Mouse (Mus musculus) large intestine, adult 2 months (tissue): ENCODE data around the gene Gm49342. TPM values are rescaled to one million over a fixed set of nuclear protein-coding genes. Genes with fewer than 3 reads are reported as not detected.
A peak's percentile ranks its signal among the peaks of the same experiment; 100 is the strongest.
"Not testable (repeated sequence)": the region's sequence is repeated elsewhere in the genome, so short reads cannot be mapped to it uniquely, and the experiment has no call there.

Experiments used
- DNase-seq: peaks from one replicate; pipeline ENCODE4 v3.0.0-alpha.2; 2012; ENCODE audit warnings: low read depth, low spot score
- WGBS: fragments of 180-500 bp; shearing (Covaris S2); methylation state at CpG from one replicate; pipeline ENCODE4 v1.1.7; 2018; 5-methylcytosine and 5-hydroxymethylcytosine counted together
- polyA plus RNA-seq: library from polyadenylated mRNA; depleted of rRNA; stranded (reverse); fragments of >200 nt; gene quantifications from 2 replicates; pipeline ENCODE4 v1.2.3, GENCODE M21; 2012; rRNA removed

The Gm49342 gene
- polyA plus RNA-seq, result 68.3 and 107 TPM in 2 replicates

- peak; percentile 90 for DNase-seq
- WGBS, result 5% methylated on average over 31 of the region's 31 CpGs
Observed at GRCm38 (mm10) chr14:50943932-50944667, at the start of gene Gm49342. TSS of gene Gm49342 (plus strand) at chr14:50944517.

GRCm38 (mm10) chr14:50895407-50895806, 48.9 kb upstream of the Gm49342 start:
- DNase-seq, result no peak

- DNase-seq, result no peak
- WGBS, result 13% methylated on average over 19 of the region's 19 CpGs
Observed at GRCm38 (mm10) chr14:50895985-50896746, 48.2 kb upstream of the Gm49342 start.

- WGBS, result 39% methylated on average over 23 of the region's 23 CpGs
- no peak for DNase-seq
Observed at GRCm38 (mm10) chr14:50896747-50897373, 47.5 kb upstream of the Gm49342 start.

GRCm38 (mm10) chr14:50897374-50897765, 46.9 kb upstream of the Gm49342 start, which contains the start of gene Klhl33:
TSS of gene Klhl33 (minus strand) at chr14:50897507.
- WGBS, result 69% methylated on average over 7 of the region's 7 CpGs
- no peak for DNase-seq

GRCm38 (mm10) chr14:50897992-50898391, 46.3 kb upstream of the Gm49342 start:
- 93% methylated on average over 2 of the region's 2 CpGs for WGBS
- DNase-seq, result not testable (repeated sequence)

- no peak for DNase-seq
- WGBS, result 8% methylated on average over 26 of the region's 26 CpGs
Observed at GRCm38 (mm10) chr14:50903973-50904827, 40.1 kb upstream of the Gm49342 start.

- no peak for DNase-seq
- WGBS, result 93% methylated on average over 4 of the region's 4 CpGs
Observed at GRCm38 (mm10) chr14:50904828-50905129, 39.5 kb upstream of the Gm49342 start.

- not testable (repeated sequence) for DNase-seq
Observed at GRCm38 (mm10) chr14:50905327-50905726, 39.0 kb upstream of the Gm49342 start.

GRCm38 (mm10) chr14:50908126-50908525, 36.2 kb upstream of the Gm49342 start:
- WGBS, result 59% methylated on average over 4 of the region's 4 CpGs
- no peak for DNase-seq

- no peak for DNase-seq
- 66% methylated on average over 3 of the region's 3 CpGs for WGBS
Observed at GRCm38 (mm10) chr14:50911356-50911755, 33.0 kb upstream of the Gm49342 start.

- 65% methylated on average over 1 of the region's 1 CpGs for WGBS
- DNase-seq, result not testable (repeated sequence)
Observed at GRCm38 (mm10) chr14:50923437-50923836, 20.9 kb upstream of the Gm49342 start.

- DNase-seq, result peak; percentile 81
- WGBS, result under 1% methylated on average over 57 of the region's 57 CpGs
Observed at GRCm38 (mm10) chr14:50924281-50925064, 19.8 kb upstream of the Gm49342 start, which contains the start of the genes Osgep and Apex1. TSS of gene Osgep (minus strand) at chr14:50924893. TSS of gene Apex1 (plus strand) at chr14:50924968.

- 1% methylated on average over 38 of the region's 38 CpGs for WGBS
- no peak for DNase-seq
Observed at GRCm38 (mm10) chr14:50925111-50925920, 19.0 kb upstream of the Gm49342 start.

- 70% methylated on average over 3 of the region's 3 CpGs for WGBS
- DNase-seq, result no peak
Observed at GRCm38 (mm10) chr14:50927366-50927765, 17.0 kb upstream of the Gm49342 start.

GRCm38 (mm10) chr14:50929951-50930350, 14.4 kb upstream of the Gm49342 start:
- 2% methylated on average over 10 of the region's 10 CpGs for WGBS
- no peak for DNase-seq

- no peak for DNase-seq
Observed at GRCm38 (mm10) chr14:50930377-50930753, 14.0 kb upstream of the Gm49342 start.

More at GRCm38 (mm10) chr14:50930377-50930753, 14.0 kb upstream of the Gm49342 start:
- under 1% methylated on average over 38 of the region's 38 CpGs for WGBS
